Mouse (Mus musculus) lung, postnatal 0 days (tissue): ENCODE results near the gene Osbpl6.

Source experiments
- CTCF ChIP-seq: IDR thresholded peaks from 2 replicates; pipeline ENCODE4 v1.5.1; 2016; ENCODE audit warnings: antibody characterized with exemption, mild to moderate bottlenecking
- EP300 ChIP-seq: IDR thresholded peaks from 2 replicates; pipeline ENCODE4 v1.6.1; 2016; ENCODE audit warnings: antibody characterized with exemption, mild to moderate bottlenecking, control low read depth

DNA sequence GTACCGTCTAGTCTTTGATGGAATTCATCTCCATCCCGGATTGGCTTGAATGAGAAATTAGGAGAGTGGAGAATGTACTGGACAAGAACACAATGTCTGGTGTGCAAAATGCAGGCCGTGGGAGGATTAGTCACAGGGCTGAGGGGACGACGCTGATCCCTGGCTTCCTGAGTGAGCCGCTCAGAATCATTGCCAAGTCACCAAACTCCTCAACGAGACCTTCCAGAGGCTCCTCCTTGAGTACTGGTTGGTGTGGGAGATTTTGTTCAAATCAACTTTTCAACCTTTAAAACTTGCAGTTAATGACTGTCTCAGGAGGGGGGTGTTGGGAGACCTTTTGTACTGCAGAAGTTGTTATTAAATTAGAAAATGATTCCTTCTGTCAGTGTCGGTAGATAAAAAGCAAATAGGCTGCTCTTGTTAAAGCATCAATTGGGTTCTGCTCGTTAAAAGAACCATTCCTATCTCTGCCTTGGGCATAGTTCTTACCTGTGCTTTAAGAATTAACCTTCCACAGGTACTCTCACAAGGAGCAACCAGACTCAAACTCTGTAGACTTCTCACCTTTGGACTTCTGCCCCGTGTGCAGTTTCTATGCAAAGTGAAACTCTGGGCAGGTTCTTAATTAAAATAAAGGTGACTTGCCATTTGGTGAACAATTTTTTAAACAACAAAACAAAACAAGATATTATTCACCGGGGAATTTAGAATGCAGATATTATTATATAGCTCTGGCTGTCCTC is 89.9 kb downstream of the Osbpl6 start:
- TF ChIP-seq CTCF (no peak), EP300 (no peak)
